Comparison of ENCODE assay signal across 12 mouse cellular contexts in genomic region chr11:119152321-119152831, GRCm38 (mm10).
A peak's percentile ranks its signal among the peaks of the same experiment; 100 is the strongest.
DNase-seq lines count a peak whose midpoint lies in the region; ATAC-seq and TF ChIP-seq lines count a peak whose summit lies in the region.
"Had no signal": no experiment of that assay in that cellular context is flagged by ENCODE, and none has a peak within 500 bp of the region (broad histone marks: within the 10 kb centered on the region; RNA-seq: fewer than 3 reads in every experiment).

No protein-coding gene starts in this region.

- no peak for DNase-seq in hindbrain, embryonic 10.5 days (ENCODE audit: low spot score)
- DNase-seq in hindbrain, postnatal 0 days (ENCODE audit: low spot score), result no peak
- peak; percentile 33 for DNase-seq in 416B (ENCODE audit: low read depth)
- DNase-seq in Muller cell, postnatal 12 days (ENCODE audit: inconsistent ontology term), result peak; percentile 70
- DNase-seq in forelimb bud, embryonic 11.5 days (ENCODE audit: low read depth, low spot score), result peak; percentile 50
- DNase-seq in testis, postnatal 14 days (ENCODE audit: low spot score), result no peak
- no peak for DNase-seq in gastrocnemius, adult 8-10 months (ENCODE audit: low spot score in 2 of 2)
- DNase-seq: cerebellum, adult 11-12 months; liver, embryonic 13.5 days; right cerebral cortex, postnatal 14 days; thymus, postnatal 4 days had no signal

- no peak for TF ChIP-seq CTCF in hindbrain, postnatal 0 days (IDR thresholded peaks at IDR 0.05; ENCODE audit: low read depth)

- 0 out of 2 replicates have a peak overlapping the region, but pooled peaks have one; percentile 14 for H3K27ac ChIP-seq in hindbrain, embryonic 10.5 days
- no peak overlapping the region for H3K27ac ChIP-seq in hindbrain, postnatal 0 days
- H3K27ac ChIP-seq: liver, embryonic 13.5 days had no signal

- no peak overlapping the region for H3K9ac ChIP-seq in hindbrain, postnatal 0 days (replicated peaks; ENCODE audit: low read length)
- H3K9ac ChIP-seq: liver, embryonic 13.5 days had no signal

- no peak for ATAC-seq in hindbrain, postnatal 0 days
- ATAC-seq: midbrain, embryonic 16.5 days had no signal

- H3K9me3 ChIP-seq in hindbrain, embryonic 10.5 days, result no peaks in the 10 kb centered on the region
- H3K9me3 ChIP-seq in hindbrain, postnatal 0 days (ENCODE audit: low read length), result no peaks in the 10 kb centered on the region
- H3K9me3 ChIP-seq: liver, embryonic 13.5 days had no signal

- H3K36me3 ChIP-seq in hindbrain, embryonic 10.5 days, result peaks cover 87% of the 10 kb centered on the region
- peaks cover 44% of the 10 kb centered on the region for H3K36me3 ChIP-seq in hindbrain, postnatal 0 days (ENCODE audit: insufficient read depth, low read length)
- H3K36me3 ChIP-seq: liver, embryonic 13.5 days had no signal

- WGBS in hindbrain, embryonic 10.5 days, result 73% methylated on average over 14 of the region's 14 CpGs
- 55% methylated on average over 14 of the region's 14 CpGs for WGBS in hindbrain, postnatal 0 days

- H3K27me3 ChIP-seq in hindbrain, embryonic 10.5 days (ENCODE audit: insufficient read depth, poor library complexity, severe bottlenecking), result peaks cover 20% of the 10 kb centered on the region
- no peaks in the 10 kb centered on the region for H3K27me3 ChIP-seq in hindbrain, postnatal 0 days (ENCODE audit: insufficient read depth, low read length)
- H3K27me3 ChIP-seq: liver, embryonic 13.5 days had no signal

- H3K4me3 ChIP-seq in hindbrain, embryonic 10.5 days, result no peak overlapping the region
- no peak overlapping the region for H3K4me3 ChIP-seq in hindbrain, postnatal 0 days (ENCODE audit: low read length)
- H3K4me3 ChIP-seq: liver, embryonic 13.5 days had no signal

- no peak overlapping the region for H3K4me2 ChIP-seq in hindbrain, postnatal 0 days (ENCODE audit: low read depth, low read length)
- H3K4me2 ChIP-seq: liver, embryonic 13.5 days had no signal

- peaks cover 50% of the 10 kb centered on the region for H3K4me1 ChIP-seq in hindbrain, embryonic 10.5 days (replicated peaks)
- peaks cover 2% of the 10 kb centered on the region; the same call in 1 of the 2 replicates for H3K4me1 ChIP-seq in hindbrain, postnatal 0 days (ENCODE audit: insufficient read depth, low read length)
- H3K4me1 ChIP-seq: liver, embryonic 13.5 days had no signal

Comparison
In these comparisons a context has a peak if more than half of its experiments do, and no peak if none do; other contexts are left out.
1. DNase-seq: peak in 416B (single experiment), Muller cell, postnatal 12 days (single experiment) and forelimb bud, embryonic 11.5 days (single experiment); none in hindbrain, embryonic 10.5 days (single experiment), hindbrain, postnatal 0 days (single experiment), testis, postnatal 14 days (single experiment) and gastrocnemius, adult 8-10 months (0 of 2).